Mouse (Mus musculus): ENCODE measurements around the gene Abca4.

The Abca4 gene

GRCm38 (mm10) chr3:122170621-122171309 is 126.5 kb downstream of the Abca4 start:
- DNase-seq (ENCODE audit: low spot score in 2 of 2): peak; percentile 22 to 48

- no peak for DNase-seq (ENCODE audit: low spot score in 2 of 2)
Measured at GRCm38 (mm10) chr3:122173526-122174150, 129.4 kb downstream of the Abca4 start.

- DNase-seq (ENCODE audit: low spot score in 2 of 2): no peak
Measured at GRCm38 (mm10) chr3:122176018-122176417, 131.8 kb downstream of the Abca4 start.

- no peak for DNase-seq (ENCODE audit: low spot score in 2 of 2)
Measured at GRCm38 (mm10) chr3:122176706-122177390, 132.6 kb downstream of the Abca4 start.

- no peak for DNase-seq (ENCODE audit: low spot score in 2 of 2)
Measured at GRCm38 (mm10) chr3:122184109-122184508, 139.9 kb downstream of the Abca4 start.

- no peak for DNase-seq (ENCODE audit: low spot score in 2 of 2)
Measured at GRCm38 (mm10) chr3:122186975-122187374, 142.7 kb downstream of the Abca4 start.

GRCm38 (mm10) chr3:122196621-122197298 is 152.5 kb downstream of the Abca4 start:
- no peak for DNase-seq (ENCODE audit: low spot score in 2 of 2)

- DNase-seq (ENCODE audit: low spot score in 2 of 2): no peak
Measured at GRCm38 (mm10) chr3:122198532-122198931, 154.3 kb downstream of the Abca4 start.

- no peak for DNase-seq (ENCODE audit: low spot score in 2 of 2)
Measured at GRCm38 (mm10) chr3:122198966-122199381, 154.7 kb downstream of the Abca4 start.

- no peak for DNase-seq (ENCODE audit: low spot score in 2 of 2)
Measured at GRCm38 (mm10) chr3:122199600-122199999, 155.4 kb downstream of the Abca4 start.

GRCm38 (mm10) chr3:122200017-122200416 is 155.8 kb downstream of the Abca4 start:
- no peak for DNase-seq (ENCODE audit: low spot score in 2 of 2)

- no peak for DNase-seq (ENCODE audit: low spot score in 2 of 2)
Measured at GRCm38 (mm10) chr3:122200447-122200846, 156.2 kb downstream of the Abca4 start.

GRCm38 (mm10) chr3:122202307-122202732 is 158.1 kb downstream of the Abca4 start:
- no peak for DNase-seq (ENCODE audit: low spot score in 2 of 2)

GRCm38 (mm10) chr3:122203675-122204329 is 159.6 kb downstream of the Abca4 start:
- no peak for DNase-seq (ENCODE audit: low spot score in 2 of 2)

GRCm38 (mm10) chr3:122205753-122206152 is 161.5 kb downstream of the Abca4 start:
- DNase-seq (ENCODE audit: low spot score in 2 of 2): no peak

GRCm38 (mm10) chr3:122206279-122207070 is 162.2 kb downstream of the Abca4 start:
- no peak for DNase-seq (ENCODE audit: low spot score in 2 of 2)

GRCm38 (mm10) chr3:122207766-122208165 is 163.5 kb downstream of the Abca4 start:
- no peak for DNase-seq (ENCODE audit: low spot score in 2 of 2)

- DNase-seq (ENCODE audit: low spot score in 2 of 2): no peak
Measured at GRCm38 (mm10) chr3:122208296-122209225, 164.3 kb downstream of the Abca4 start.

GRCm38 (mm10) chr3:122209511-122209910 is 165.3 kb downstream of the Abca4 start:
- DNase-seq (ENCODE audit: low spot score in 2 of 2): no peak

- DNase-seq (ENCODE audit: low spot score in 2 of 2): no peak
Measured at GRCm38 (mm10) chr3:122210434-122210833, 166.2 kb downstream of the Abca4 start.
